Mouse (Mus musculus): Measurements from ENCODE around the gene Disp3.

Disp3 gene

GRCm38 (mm10) chr4:148215264-148215900 is 72.4 kb downstream of the Disp3 start:
- no peak for DNase-seq

GRCm38 (mm10) chr4:148214460-148215136 is 73.2 kb downstream of the Disp3 start:
- DNase-seq = no peak

- no peak for DNase-seq
Measured at GRCm38 (mm10) chr4:148204873-148205232, 82.9 kb downstream of the Disp3 start.

GRCm38 (mm10) chr4:148204061-148204872 is 83.5 kb downstream of the Disp3 start:
- no peak for DNase-seq

GRCm38 (mm10) chr4:148203557-148203956 is 84.2 kb downstream of the Disp3 start:
- DNase-seq = no peak

- no peak for DNase-seq
Measured at GRCm38 (mm10) chr4:148198721-148199120, 89.0 kb downstream of the Disp3 start.

- no peak for DNase-seq
Measured at GRCm38 (mm10) chr4:148194400-148194799, 93.4 kb downstream of the Disp3 start.

GRCm38 (mm10) chr4:148192707-148193245 is 95.0 kb downstream of the Disp3 start:
- no peak for DNase-seq
